Mouse (Mus musculus) heart, postnatal 0 days (tissue): ENCODE data around the gene Hoxc6.

Experiments
- CTCF ChIP-seq: IDR thresholded peaks from 2 replicates; pipeline ENCODE4 v1.5.1; 2016; ENCODE audit warnings: antibody characterized with exemption, control low read depth, low read depth
- EP300 ChIP-seq: IDR thresholded peaks from 2 replicates; pipeline ENCODE4 v1.6.1; 2016; ENCODE audit warnings: antibody characterized with exemption, low read depth

DNA sequence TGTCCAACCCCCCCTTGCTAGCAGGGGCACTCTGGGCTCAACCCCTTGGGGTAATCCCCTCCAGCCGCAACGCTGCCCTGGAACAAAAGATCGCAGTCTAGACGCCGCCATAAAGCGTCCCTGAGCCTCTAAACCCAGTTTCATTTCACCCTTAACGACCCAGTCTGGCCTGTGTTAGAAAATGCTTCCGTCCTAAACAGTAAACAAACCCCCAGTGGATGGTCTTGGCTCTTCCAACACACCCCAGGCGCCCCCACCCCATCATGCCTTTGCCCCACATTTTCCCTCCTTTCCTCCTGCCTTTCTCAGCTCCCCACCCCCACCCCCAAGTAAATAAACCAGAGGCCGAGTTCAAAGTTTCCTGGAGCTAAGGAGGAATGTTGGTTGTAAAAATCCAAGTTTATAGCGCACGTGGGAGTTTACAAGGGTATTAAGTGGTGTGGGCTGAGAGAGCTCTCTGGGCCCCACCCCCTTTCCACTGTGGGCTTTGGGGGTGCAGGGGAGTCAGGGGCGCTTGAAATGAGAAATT is 38.3 kb upstream of the Hoxc6 start:
- no peak for TF ChIP-seq CTCF
- TF ChIP-seq EP300: no peak
